Mouse (Mus musculus) bone marrow, adult 2 months (tissue): ENCODE data around the gene Tead2. TPM values are rescaled to one million over a fixed set of nuclear protein-coding genes. Genes with fewer than 3 reads are reported as not detected.

ENCODE experiments used
- H3K27ac ChIP-seq: fragments of 200-500 bp; 2 replicates; pipeline ENCODE4 v1.5.1; 2012; ENCODE audit warnings: low read depth, mild to moderate bottlenecking, control low read depth, inconsistent platforms, low read length; ENCODE audit not compliant: control insufficient read depth, poor library complexity, insufficient read depth
- H3K4me1 ChIP-seq: fragments of 200-500 bp; 2 replicates; pipeline ENCODE4 v1.6.1; 2011; ENCODE audit warnings: low read length; ENCODE audit not compliant: control insufficient read depth, insufficient read depth
- H3K4me3 ChIP-seq: fragments of 200-500 bp; replicated peaks from 2 replicates; pipeline ENCODE3; 2011; ENCODE audit warnings: mild to moderate bottlenecking, low read depth, low read length, control low read depth; ENCODE audit not compliant: control insufficient read depth
- CTCF ChIP-seq: fragments of 200-500 bp; IDR thresholded peaks from 2 replicates; pipeline ENCODE4 v1.5.1; 2011; ENCODE audit warnings: low read length, control low read depth; ENCODE audit not compliant: control insufficient read depth, insufficient read depth
- POLR2A ChIP-seq: fragments of 200-500 bp; IDR thresholded peaks from 2 replicates; pipeline ENCODE4 v1.6.1; 2011; ENCODE audit warnings: low read depth, mild to moderate bottlenecking, control low read depth, low read length, borderline replicate concordance; ENCODE audit not compliant: control insufficient read depth
- WGBS: fragments of 180-500 bp; shearing (Covaris S2); methylation state at CpG from one replicate; pipeline ENCODE4 v1.1.7; 2018; 5-methylcytosine and 5-hydroxymethylcytosine counted together
- polyA plus RNA-seq: library from polyadenylated mRNA; stranded (reverse); fragments of >200 nt; gene quantifications from 2 replicates; pipeline ENCODE4 v1.2.4, GENCODE M21; 2011; ENCODE audit warnings: low replicate concordance; ENCODE audit not compliant: missing spikeins, insufficient read depth, insufficient read length

The Tead2 gene
- polyA plus RNA-seq, 1 experiment: 10.9 TPM

GRCm38 (mm10) chr7:45265518-45265917 lies 50.0 kb downstream of the Tead2 start:
- H3K4me1 ChIP-seq: no peaks in the 10 kb centered on the region
- no peak overlapping the region for H3K4me3 ChIP-seq
- no peak overlapping the region for H3K27ac ChIP-seq
- WGBS: 65% methylated on average over 1 of the region's 1 CpGs
- no peak for TF ChIP-seq CTCF
- no peak for TF ChIP-seq POLR2A

GRCm38 (mm10) chr7:45272786-45273412 lies 57.3 kb downstream of the Tead2 start:
- no peak for TF ChIP-seq CTCF
- TF ChIP-seq POLR2A: no peak
- Histone ChIP-seq H3K27ac (no peak overlapping the region), H3K4me1 (peaks cover 1% of the 10 kb centered on the region; the same call in 1 of the 2 replicates), H3K4me3 (no peak overlapping the region)
- 65% methylated on average over 10 of the region's 10 CpGs for WGBS

GRCm38 (mm10) chr7:45273672-45274071 lies 58.1 kb downstream of the Tead2 start:
- Histone ChIP-seq H3K4me1 (peaks cover 1% of the 10 kb centered on the region; the same call in 1 of the 2 replicates), H3K4me3 (no peak overlapping the region), H3K27ac (no peak overlapping the region)
- TF ChIP-seq POLR2A (no peak), CTCF (no peak)
- 77% methylated on average over 8 of the region's 8 CpGs for WGBS

DNA sequence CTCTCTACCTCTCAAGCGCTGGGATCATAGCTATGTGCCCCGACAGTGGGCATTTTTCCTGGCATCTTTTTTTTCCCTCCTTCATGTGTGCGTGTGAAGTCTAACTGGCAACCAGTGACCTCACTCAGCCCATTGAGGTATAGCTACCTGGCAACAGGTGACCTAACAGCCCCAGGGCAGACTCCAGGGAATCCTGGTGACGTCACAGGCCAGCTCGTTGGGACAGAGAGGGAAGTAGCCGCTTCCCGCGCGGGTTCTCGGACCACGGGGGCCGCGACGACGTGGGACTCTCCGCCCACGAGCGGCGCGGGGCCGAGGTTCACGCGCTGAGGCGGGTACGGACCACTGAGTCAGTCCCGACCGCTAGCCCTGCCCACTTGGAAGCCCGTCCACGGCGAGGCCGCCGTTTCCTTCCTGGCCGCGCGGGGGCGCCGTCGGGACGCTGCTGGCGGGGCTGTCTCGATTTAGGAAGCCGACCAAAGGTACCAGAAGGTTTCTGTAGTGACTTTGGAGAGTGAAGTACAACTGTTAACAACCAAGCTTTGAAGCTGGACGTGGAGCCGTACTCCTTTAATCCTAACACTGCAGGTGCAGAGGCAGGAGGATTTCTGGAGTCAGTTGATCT lies 61.7 kb downstream of the Tead2 start, which contains the start of gene Slc6a21:
Slc6a21 (plus strand) TSS at position 378 of the 625 bp plus-strand sequence.
- Histone ChIP-seq H3K27ac (peak within 1 kb of the TSS; percentile 47; the same call in 1 of the 2 replicates), H3K4me3 (peak within 1 kb of the TSS; percentile 52), H3K4me1 (peaks cover 1% of the 10 kb centered on the region; the same call in 1 of the 2 replicates)
- WGBS: 6% methylated on average over 44 of the region's 44 CpGs
- TF ChIP-seq CTCF (peak; percentile 84), POLR2A (no peak)

Other genes with a start within 250 kb of the Tead2 start
- 6.5 TPM in 2 replicates for gene Cpt1c, start 240.9 kb upstream of the Tead2 start, polyA plus RNA-seq
- gene Prmt1, start 229.2 kb upstream of the Tead2 start, polyA plus RNA-seq: 192 and 337 TPM in 2 replicates
- 71.4 and 165 TPM in 2 replicates for gene Irf3, start 218.1 kb upstream of the Tead2 start, polyA plus RNA-seq
- gene Bcl2l12, start 217.0 kb upstream of the Tead2 start, polyA plus RNA-seq: 28.9 and 40.8 TPM in 2 replicates
- 45.6 and 72.1 TPM in 2 replicates for gene Scaf1, start 199.4 kb upstream of the Tead2 start, polyA plus RNA-seq
- 11.0 and 14.9 TPM in 2 replicates for gene Rras, start 197.8 kb upstream of the Tead2 start, polyA plus RNA-seq
- 8.6 and 14.3 TPM in 2 replicates for gene Prr12, start 162.9 kb upstream of the Tead2 start, polyA plus RNA-seq
- gene Nosip, start 153.3 kb upstream of the Tead2 start, polyA plus RNA-seq: 31.8 and 44.8 TPM in 2 replicates
- 13.8 and 18.2 TPM in 2 replicates for gene Prrg2, start 153.1 kb upstream of the Tead2 start, polyA plus RNA-seq
- gene Rcn3, start 123.5 kb upstream of the Tead2 start, polyA plus RNA-seq: 10.6 and 16.0 TPM in 2 replicates
- gene Fcgrt, start 111.9 kb upstream of the Tead2 start, polyA plus RNA-seq: 13.9 and 19.1 TPM in 2 replicates
- 982 and 1,240 TPM in 2 replicates for gene Rps11, start 91.3 kb upstream of the Tead2 start, polyA plus RNA-seq
- gene Rpl13a, start 87.0 kb upstream of the Tead2 start, polyA plus RNA-seq: 2,527 and 4,441 TPM in 2 replicates
- not detected in 2 replicates for gene Gm45713, start 79.5 kb upstream of the Tead2 start, polyA plus RNA-seq
- 32.5 and 85.0 TPM in 2 replicates for gene Flt3l, start 79.3 kb upstream of the Tead2 start, polyA plus RNA-seq
- gene Pih1d1, start 61.5 kb upstream of the Tead2 start, polyA plus RNA-seq: 39.2 and 92.4 TPM in 2 replicates
- 49.6 and 113 TPM in 2 replicates for gene Aldh16a1, start 61.2 kb upstream of the Tead2 start, polyA plus RNA-seq
- gene Slc17a7, start 51.8 kb upstream of the Tead2 start, polyA plus RNA-seq: 1.3 TPM in 1 of 2 replicates, not detected in the other
- 1.2 TPM in 1 of 2 replicates, not detected in the other for gene Gfy, start 36.2 kb upstream of the Tead2 start, polyA plus RNA-seq
- gene Pth2, start 34.8 kb upstream of the Tead2 start, polyA plus RNA-seq: not detected in 2 replicates
- gene Ccdc155, start 10.9 kb upstream of the Tead2 start, polyA plus RNA-seq: not detected in 2 replicates
- 1.5 TPM in 1 of 2 replicates, not detected in the other for gene Dkkl1, start 3.6 kb upstream of the Tead2 start, polyA plus RNA-seq
- 214 and 405 TPM in 2 replicates for gene Cd37, start 23.4 kb downstream of the Tead2 start, polyA plus RNA-seq
- not detected in 2 replicates for gene Slc6a16, start 25.3 kb downstream of the Tead2 start, polyA plus RNA-seq
- gene Slc6a21, start 61.8 kb downstream of the Tead2 start, polyA plus RNA-seq: not detected in 2 replicates
- 2.6 and 3.9 TPM in 2 replicates for gene Trpm4, start 118.0 kb downstream of the Tead2 start, polyA plus RNA-seq
- 1.5 and 1.7 TPM in 2 replicates for gene Hrc, start 119.5 kb downstream of the Tead2 start, polyA plus RNA-seq
- not detected in 2 replicates for gene Ppfia3, start 151.3 kb downstream of the Tead2 start, polyA plus RNA-seq
- not detected in 2 replicates for gene Lin7b, start 154.8 kb downstream of the Tead2 start, polyA plus RNA-seq
- 753 and 781 TPM in 2 replicates for gene Snrnp70, start 180.0 kb downstream of the Tead2 start, polyA plus RNA-seq
- gene Kcna7, start 189.9 kb downstream of the Tead2 start, polyA plus RNA-seq: not detected in 2 replicates
- gene Ntf5, start 197.9 kb downstream of the Tead2 start, polyA plus RNA-seq: 1.8 TPM in 1 of 2 replicates, not detected in the other
- not detected in 2 replicates for gene Lhb, start 205.1 kb downstream of the Tead2 start, polyA plus RNA-seq
- 11.3 and 17.4 TPM in 2 replicates for gene Gys1, start 219.1 kb downstream of the Tead2 start, polyA plus RNA-seq
- 61.4 and 66.3 TPM in 2 replicates for gene Ruvbl2, start 222.3 kb downstream of the Tead2 start, polyA plus RNA-seq
- 2,067 and 2,131 TPM in 2 replicates for gene Ftl1, start 244.1 kb downstream of the Tead2 start, polyA plus RNA-seq